Mouse (Mus musculus) cerebellum, adult 11 months (tissue): Measurements from ENCODE around the gene Mrpl30.

Experiments used
- DNase-seq: peaks from one replicate; pipeline ENCODE4 v3.0.0; 2022

Mrpl30 gene

GRCm38 (mm10) chr1:37903178-37903577, 12.9 kb downstream of the Mrpl30 start:
- DNase-seq, result no peak

- no peak for DNase-seq
Measured at GRCm38 (mm10) chr1:37912751-37913150, 22.5 kb downstream of the Mrpl30 start.

GRCm38 (mm10) chr1:37916393-37916792, 26.1 kb downstream of the Mrpl30 start, which contains the start of gene Lyg2:
TSS of gene Lyg2 (minus strand) at chr1:37916493.
- DNase-seq, result no peak

GRCm38 (mm10) chr1:37917666-37918065, 27.4 kb downstream of the Mrpl30 start:
- DNase-seq, result no peak

GRCm38 (mm10) chr1:37918096-37918495, 27.8 kb downstream of the Mrpl30 start:
- DNase-seq, result no peak

- DNase-seq, result peak; percentile 11
Measured at GRCm38 (mm10) chr1:37922536-37922935, 32.3 kb downstream of the Mrpl30 start.

GRCm38 (mm10) chr1:37925971-37926370, 35.7 kb downstream of the Mrpl30 start:
- no peak for DNase-seq

- DNase-seq, result no peak
Measured at GRCm38 (mm10) chr1:37931806-37932205, 41.5 kb downstream of the Mrpl30 start.
